Mouse (Mus musculus): ENCODE data around the gene Chst8. TPM values are rescaled to one million over a fixed set of nuclear protein-coding genes. Genes with fewer than 3 reads are reported as not detected.

The Chst8 gene
- total RNA-seq, 2 experiments from 2014 or later = 5.5 to 6.0 TPM

DNA sequence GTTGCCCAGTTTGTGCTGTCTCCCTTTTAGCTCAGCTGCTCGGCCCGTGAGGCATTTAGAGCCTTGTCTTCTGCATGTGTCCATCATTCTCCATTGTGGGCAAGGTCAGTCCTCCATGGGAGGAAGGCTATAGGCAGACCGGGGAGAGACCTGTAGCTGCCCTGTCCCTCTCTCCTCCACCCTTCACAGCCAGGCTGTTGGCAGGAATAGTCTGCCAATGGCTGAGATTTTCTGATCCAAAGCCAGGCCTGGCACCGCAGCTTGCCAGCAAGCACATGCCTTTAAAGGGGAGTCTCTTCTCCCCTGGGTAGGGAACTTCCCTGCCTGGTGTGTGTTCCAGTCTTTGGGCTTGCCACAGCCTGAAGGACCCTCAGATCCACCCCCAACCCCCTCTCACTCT, 103.4 kb downstream of the Chst8 start:
- DNase-seq = peak; percentile 75

DNA sequence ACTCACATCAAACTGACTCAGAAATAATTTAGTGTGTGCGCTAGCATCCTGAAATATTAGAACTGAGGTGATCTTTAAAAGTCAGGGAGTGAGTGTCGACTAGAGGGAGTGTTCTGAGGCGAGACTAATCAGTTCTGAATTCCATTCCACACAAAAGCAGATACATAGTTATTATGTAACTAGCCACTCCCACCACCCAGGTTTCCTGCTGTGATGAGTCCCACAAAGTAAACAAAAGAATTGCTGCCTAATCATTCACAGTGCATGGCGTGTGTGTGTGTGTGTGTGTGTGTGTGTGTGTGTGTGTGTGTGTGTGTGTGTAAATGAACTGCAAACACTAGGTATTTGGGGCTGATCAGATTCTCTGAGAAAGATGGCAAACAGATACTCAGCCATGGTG, 108.1 kb downstream of the Chst8 start:
- DNase-seq = no peak

DNA sequence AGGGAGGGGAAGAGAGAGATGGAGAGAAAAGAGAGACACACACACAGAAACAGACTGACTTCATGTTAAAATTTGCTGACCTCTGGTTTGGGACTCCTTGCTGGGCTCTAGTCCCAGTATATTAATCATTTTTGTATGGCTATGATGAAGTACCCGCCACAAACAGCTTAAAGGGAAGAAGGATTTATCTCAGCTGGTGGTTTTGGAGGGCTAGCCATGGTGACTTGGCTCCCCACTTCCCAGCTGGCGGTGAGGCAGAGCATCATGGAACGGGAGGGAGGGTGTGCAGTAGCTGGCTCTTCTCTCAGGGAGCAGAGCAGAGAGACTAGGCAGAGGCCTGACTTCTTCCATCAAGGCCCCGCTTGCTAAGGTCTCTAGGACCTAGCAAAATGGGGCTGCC, 109.1 kb downstream of the Chst8 start:
- DNase-seq = no peak

GRCm38 (mm10) chr7:34702718-34703351, 109.7 kb downstream of the Chst8 start:
- peak; percentile 72 for DNase-seq

- DNase-seq = no peak
Measured at GRCm38 (mm10) chr7:34699888-34700287, 112.6 kb downstream of the Chst8 start.

DNA sequence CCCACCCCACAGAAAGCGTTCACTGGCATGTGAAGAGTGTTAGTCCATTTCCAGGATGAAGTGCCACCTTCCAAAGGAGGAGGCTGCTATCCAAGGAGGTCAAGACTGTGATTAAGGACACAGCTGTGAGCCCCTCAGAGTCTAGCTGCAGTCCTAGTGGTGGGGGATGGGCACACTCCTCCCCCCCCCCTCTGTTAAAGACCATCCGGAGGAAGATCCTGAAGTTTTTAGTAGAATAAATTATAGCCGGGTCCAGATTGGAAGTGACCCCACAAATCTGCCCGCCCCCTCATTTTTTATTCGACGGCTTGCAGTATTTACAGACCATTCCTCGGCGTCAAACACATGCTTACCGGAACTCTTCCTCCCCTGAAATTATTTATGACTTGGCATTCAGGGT, 114.3 kb downstream of the Chst8 start:
- no peak for DNase-seq

GRCm38 (mm10) chr7:34696086-34696485, 116.4 kb downstream of the Chst8 start:
- no peak for DNase-seq

DNA sequence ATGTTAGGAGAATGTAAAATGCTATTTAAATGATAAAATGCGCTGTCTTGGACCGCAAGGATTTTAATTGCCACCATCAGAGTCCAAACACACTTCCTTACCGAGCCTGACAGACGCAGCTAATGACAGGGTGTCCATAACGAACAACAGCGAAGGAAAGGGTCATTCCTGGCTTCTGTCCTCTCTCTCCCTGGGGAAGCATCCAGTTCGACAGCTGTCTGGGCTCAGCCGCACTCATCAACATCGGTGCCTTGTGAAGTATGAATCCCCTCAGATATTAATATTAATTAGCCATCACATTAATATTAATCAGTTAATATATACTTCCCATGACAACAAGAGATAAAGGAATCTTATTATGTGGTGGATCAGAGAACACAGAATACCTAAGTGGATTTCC, 117.6 kb downstream of the Chst8 start:
- DNase-seq = no peak

DNA sequence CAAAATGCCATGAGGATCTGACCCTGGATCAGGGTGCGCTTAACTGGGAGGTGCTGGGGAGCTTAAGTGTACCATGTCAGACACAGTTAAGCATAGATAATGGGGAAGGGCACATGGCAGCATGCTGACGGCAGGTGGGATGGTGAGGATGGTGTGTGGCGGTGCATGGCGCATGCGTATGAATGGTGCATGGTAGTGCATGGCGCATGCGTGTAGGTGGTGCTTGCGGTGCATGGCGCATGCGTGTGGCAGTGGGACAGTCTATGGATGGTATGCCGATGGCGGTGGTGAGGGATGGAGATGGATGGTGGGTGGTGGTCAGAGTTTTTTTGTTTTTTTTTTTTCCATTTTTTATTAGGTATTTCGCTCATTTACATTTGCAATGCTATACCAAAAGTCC, 118.6 kb downstream of the Chst8 start:
- DNase-seq = no peak

GRCm38 (mm10) chr7:34693072-34693471, 119.4 kb downstream of the Chst8 start:
- DNase-seq = no peak

GRCm38 (mm10) chr7:34690111-34690510, 122.4 kb downstream of the Chst8 start:
- no peak for DNase-seq

DNA sequence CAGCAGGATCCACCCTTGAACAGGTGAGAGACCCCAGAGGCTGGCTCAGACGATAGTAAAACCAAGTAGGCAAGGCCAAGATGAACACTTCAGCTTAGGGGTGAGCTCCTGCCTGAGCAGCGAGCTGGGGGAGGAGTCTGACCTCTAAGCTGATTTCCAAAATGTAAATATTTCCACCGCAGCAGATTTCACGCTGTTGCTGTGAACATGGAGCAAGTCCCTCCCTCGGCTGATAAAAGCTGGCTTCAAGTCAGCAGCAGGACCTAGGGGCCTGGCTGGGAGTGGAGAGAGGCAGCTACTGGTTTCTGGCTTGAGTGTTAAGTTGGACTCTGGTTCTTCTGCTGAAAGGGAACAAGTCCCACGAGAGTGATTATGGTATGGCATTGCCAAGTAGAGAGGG, 123.5 kb downstream of the Chst8 start:
- DNase-seq = peak; percentile 42

GRCm38 (mm10) chr7:34685801-34686200, 126.7 kb downstream of the Chst8 start:
- DNase-seq = no peak

GRCm38 (mm10) chr7:34685176-34685575, 127.3 kb downstream of the Chst8 start:
- no peak for DNase-seq

GRCm38 (mm10) chr7:34680771-34681421, 131.6 kb downstream of the Chst8 start:
- no peak for DNase-seq

DNA sequence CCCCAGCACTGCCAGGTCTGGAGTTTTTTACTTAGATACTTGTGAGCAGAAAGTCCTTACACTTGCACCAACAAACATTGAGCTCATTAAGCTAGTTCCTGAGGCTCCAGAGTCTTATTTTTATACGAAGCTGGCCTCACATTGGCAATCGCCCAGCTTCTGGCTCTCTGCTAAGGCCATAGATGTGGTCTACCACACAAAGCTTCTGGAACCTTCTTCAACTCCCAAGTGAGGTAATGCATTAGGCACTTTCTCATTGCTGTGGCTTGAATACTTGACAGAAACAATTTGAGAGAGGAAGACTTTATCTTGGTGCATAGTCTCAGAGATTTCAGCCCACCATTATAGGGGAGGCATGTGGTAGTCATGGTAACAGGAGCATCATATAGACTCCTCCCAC, 132.6 kb downstream of the Chst8 start:
- no peak for DNase-seq

DNA sequence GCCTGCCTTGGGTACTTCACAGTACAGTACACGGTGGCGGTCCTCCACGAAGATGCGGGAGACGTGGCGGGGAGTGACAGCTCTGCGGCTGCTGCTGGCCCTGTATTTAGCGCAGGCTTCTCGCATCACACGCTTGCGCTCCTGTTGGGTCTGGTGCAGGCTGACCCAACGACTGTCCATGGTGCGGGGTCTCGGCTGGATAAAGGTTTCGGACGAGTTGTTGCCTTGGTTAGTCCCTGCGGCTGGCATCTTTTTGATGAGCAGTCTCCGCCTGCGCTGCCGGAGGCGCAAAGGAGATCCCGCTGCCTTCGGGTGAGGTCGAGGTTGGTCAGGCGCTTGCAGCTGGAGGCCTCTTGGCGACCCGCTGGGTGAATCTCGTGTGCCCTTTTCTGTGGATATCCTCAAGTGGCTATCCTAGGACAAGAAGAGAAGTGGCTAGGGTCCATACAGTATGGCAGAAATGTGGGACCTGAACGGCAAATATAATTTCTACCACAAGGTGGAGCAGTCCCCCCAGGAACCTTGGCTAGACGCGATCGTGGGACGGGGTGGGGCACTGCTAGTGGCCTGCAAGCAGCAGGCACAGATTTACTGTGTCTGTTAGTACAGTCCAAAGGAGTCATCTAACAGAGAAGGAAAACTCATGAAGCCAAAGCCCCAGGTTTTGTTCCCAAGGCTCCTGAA, 136.5 kb downstream of the Chst8 start:
- peak; percentile 86 for DNase-seq

DNA sequence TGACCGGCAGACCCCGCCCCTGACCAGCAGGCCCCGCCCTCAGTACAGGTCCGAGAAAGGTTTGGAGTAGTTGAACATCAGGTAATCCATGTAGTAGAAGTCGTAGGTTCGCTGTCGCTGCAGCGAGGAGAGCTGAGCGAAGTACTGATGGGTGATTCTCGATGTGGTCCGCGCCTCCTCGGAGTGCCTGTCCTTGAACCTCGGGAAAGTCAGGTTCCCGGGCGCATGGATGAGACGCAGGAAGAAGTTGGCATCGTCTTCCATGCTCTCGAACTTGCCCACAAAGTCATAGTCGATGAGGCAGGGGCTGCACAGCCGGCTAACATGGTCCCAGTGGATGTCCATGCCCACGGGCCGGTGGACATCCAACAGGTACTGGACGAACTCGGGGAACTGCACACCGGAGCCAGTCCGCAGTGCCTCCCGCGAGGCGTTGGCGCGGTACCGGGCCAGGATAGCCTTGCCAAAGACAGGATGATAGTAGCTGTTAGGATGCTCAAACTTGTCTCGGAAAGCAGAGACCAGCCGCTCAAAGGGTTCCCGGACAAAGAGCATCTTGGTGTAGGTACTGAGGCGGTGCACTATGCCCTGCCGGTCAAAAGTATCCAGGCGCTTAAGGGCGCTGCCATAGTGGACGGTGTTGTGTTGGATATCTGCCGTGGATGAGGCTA, 137.3 kb downstream of the Chst8 start:
- DNase-seq = no peak

GRCm38 (mm10) chr7:34672916-34673315, 139.6 kb downstream of the Chst8 start:
- DNase-seq = no peak

GRCm38 (mm10) chr7:34671911-34672310, 140.6 kb downstream of the Chst8 start:
- DNase-seq = peak; percentile 94

GRCm38 (mm10) chr7:34670778-34671177, 141.7 kb downstream of the Chst8 start:
- DNase-seq = no peak

- no peak for DNase-seq
Measured at GRCm38 (mm10) chr7:34669336-34669735, 143.2 kb downstream of the Chst8 start.

GRCm38 (mm10) chr7:34667874-34668273, 144.6 kb downstream of the Chst8 start:
- no peak for DNase-seq
